Mouse (Mus musculus): ENCODE results near the gene Atrip. TPM values are rescaled to one million over a fixed set of nuclear protein-coding genes. Genes with fewer than 3 reads are reported as not detected.
A peak's percentile ranks its signal among the peaks of the same experiment; 100 is the strongest.

The Atrip gene
- polyA plus RNA-seq, 1 experiment from 2014 or later, result 21.3 TPM

- peak within 1 kb of the TSS; percentile 73 for H3K9ac ChIP-seq
- H3K27me3 ChIP-seq (replicated peaks), result no peaks in the 10 kb centered on the region
- peak within 1 kb of the TSS; percentile 67 for H3K4me3 ChIP-seq (replicated peaks)
- ATAC-seq, result peak; percentile 99
- H3K4me2 ChIP-seq (replicated peaks), result peak within 1 kb of the TSS; percentile 68
- peaks cover 11% of the 10 kb centered on the region for H3K4me1 ChIP-seq (replicated peaks)
- WGBS, result under 1% methylated on average over 37 of the region's 37 CpGs
- no peaks in the 10 kb centered on the region for H3K36me3 ChIP-seq
- no peaks in the 10 kb centered on the region for H3K9me3 ChIP-seq
- peak within 1 kb of the TSS; percentile 69 for H3K27ac ChIP-seq
Observed at GRCm38 (mm10) chr9:109082124-109082800, 8.3 kb upstream of the Atrip start, which contains the start of the genes Ccdc51 and Tma7. TSS of gene Ccdc51 (plus strand) at chr9:109082493. TSS of gene Tma7 (minus strand) at chr9:109082587.

- Histone ChIP-seq H3K36me3 (no peaks in the 10 kb centered on the region), H3K4me1 (replicated peaks) (peaks cover 11% of the 10 kb centered on the region), H3K9ac (peak overlapping the region; percentile 73), H3K9me3 (no peaks in the 10 kb centered on the region), H3K4me2 (replicated peaks) (peak overlapping the region; percentile 68), H3K27ac (peak overlapping the region; percentile 69), H3K27me3 (replicated peaks) (no peaks in the 10 kb centered on the region), H3K4me3 (replicated peaks) (peak overlapping the region; percentile 67)
- peak; percentile 26 for ATAC-seq
- 3% methylated on average over 11 of the region's 11 CpGs for WGBS
Observed at GRCm38 (mm10) chr9:109081749-109082123, 7.8 kb upstream of the Atrip start.

- Histone ChIP-seq H3K4me3 (replicated peaks) (no peak overlapping the region), H3K9me3 (no peaks in the 10 kb centered on the region), H3K9ac (no peak overlapping the region), H3K27ac (no peak overlapping the region), H3K36me3 (no peaks in the 10 kb centered on the region), H3K4me1 (replicated peaks) (peaks cover 11% of the 10 kb centered on the region), H3K27me3 (replicated peaks) (no peaks in the 10 kb centered on the region), H3K4me2 (replicated peaks) (peak overlapping the region; percentile 68)
- WGBS, result 95% methylated on average over 3 of the region's 3 CpGs
- ATAC-seq, result no peak
Observed at GRCm38 (mm10) chr9:109080516-109080915, 6.6 kb upstream of the Atrip start.

- H3K36me3 ChIP-seq, result peaks cover 52% of the 10 kb centered on the region
Observed at GRCm38 (mm10) chr9:109068095-109068735, 5.7 kb downstream of the Atrip start.

GRCm38 (mm10) chr9:109060898-109061295 is 13.0 kb downstream of the Atrip start:
- Histone ChIP-seq H3K9me3 (no peaks in the 10 kb centered on the region), H3K36me3 (peaks cover 48% of the 10 kb centered on the region), H3K27ac (no peak overlapping the region)

More at GRCm38 (mm10) chr9:109068095-109068735, 5.7 kb downstream of the Atrip start:
- Histone ChIP-seq H3K9me3 (no peaks in the 10 kb centered on the region), H3K4me1 (replicated peaks) (peaks cover 7% of the 10 kb centered on the region), H3K27me3 (replicated peaks) (no peaks in the 10 kb centered on the region), H3K4me2 (replicated peaks) (no peak overlapping the region), H3K27ac (no peak overlapping the region), H3K9ac (no peak overlapping the region), H3K4me3 (replicated peaks) (no peak overlapping the region)
- ATAC-seq, result no peak
- WGBS, result 95% methylated on average over 3 of the region's 3 CpGs

GRCm38 (mm10) chr9:109060184-109060897 is 13.6 kb downstream of the Atrip start:
- no peak overlapping the region for H3K4me2 ChIP-seq (replicated peaks)
- no peak overlapping the region for H3K4me3 ChIP-seq (replicated peaks)
- H3K27ac ChIP-seq, result 0 out of 2 replicates have a peak overlapping the region, but pooled peaks have one; percentile 94
- 88% methylated on average over 16 of the region's 16 CpGs for WGBS
- no peak for ATAC-seq
- peaks cover 43% of the 10 kb centered on the region for H3K36me3 ChIP-seq
- peaks cover 15% of the 10 kb centered on the region for H3K4me1 ChIP-seq (replicated peaks)
- no peak overlapping the region for H3K9ac ChIP-seq
- no peaks in the 10 kb centered on the region for H3K27me3 ChIP-seq (replicated peaks)
- no peaks in the 10 kb centered on the region for H3K9me3 ChIP-seq

More at GRCm38 (mm10) chr9:109060898-109061295, 13.0 kb downstream of the Atrip start:
- Histone ChIP-seq H3K9ac (no peak overlapping the region), H3K4me2 (replicated peaks) (no peak overlapping the region), H3K4me1 (replicated peaks) (peaks cover 15% of the 10 kb centered on the region), H3K27me3 (replicated peaks) (no peaks in the 10 kb centered on the region), H3K4me3 (replicated peaks) (no peak overlapping the region)
- ATAC-seq, result no peak
- WGBS, result 87% methylated on average over 5 of the region's 5 CpGs

- peak within 1 kb of the TSS; percentile 94 for H3K27ac ChIP-seq
- peak within 1 kb of the TSS; percentile 74 for H3K4me2 ChIP-seq (replicated peaks)
- peak; percentile 94 for ATAC-seq
- peak within 1 kb of the TSS; percentile 43 for H3K4me3 ChIP-seq (replicated peaks)
- 8% methylated on average over 15 of the region's 15 CpGs for WGBS
- peaks cover 32% of the 10 kb centered on the region for H3K36me3 ChIP-seq
- H3K9me3 ChIP-seq, result no peaks in the 10 kb centered on the region
- no peaks in the 10 kb centered on the region for H3K27me3 ChIP-seq (replicated peaks)
- H3K4me1 ChIP-seq (replicated peaks), result peaks cover 17% of the 10 kb centered on the region
- peak within 1 kb of the TSS; percentile 51 for H3K9ac ChIP-seq
Observed at GRCm38 (mm10) chr9:109059136-109059903, 14.6 kb downstream of the Atrip start, which contains the start of gene Trex1. TSS of gene Trex1 (minus strand) at chr9:109059734.

GRCm38 (mm10) chr9:109058006-109058765 is 15.7 kb downstream of the Atrip start:
- H3K9me3 ChIP-seq, result no peaks in the 10 kb centered on the region
- H3K4me1 ChIP-seq (replicated peaks), result peaks cover 19% of the 10 kb centered on the region
- WGBS, result 92% methylated on average over 19 of the region's 19 CpGs
- H3K9ac ChIP-seq, result peak overlapping the region; percentile 51
- no peak for ATAC-seq
- H3K27ac ChIP-seq, result peak overlapping the region; percentile 94; the same call in 1 of the 2 replicates
- H3K4me3 ChIP-seq (replicated peaks), result peak overlapping the region; percentile 43
- H3K36me3 ChIP-seq, result peaks cover 24% of the 10 kb centered on the region
- peak overlapping the region; percentile 74 for H3K4me2 ChIP-seq (replicated peaks)
- no peaks in the 10 kb centered on the region for H3K27me3 ChIP-seq (replicated peaks)

GRCm38 (mm10) chr9:109057543-109057942 is 16.4 kb downstream of the Atrip start:
- H3K27ac ChIP-seq, result no peak overlapping the region

GRCm38 (mm10) chr9:109056916-109057315 is 17.0 kb downstream of the Atrip start:
- Histone ChIP-seq H3K27me3 (replicated peaks) (no peaks in the 10 kb centered on the region), H3K36me3 (peaks cover 24% of the 10 kb centered on the region), H3K9me3 (no peaks in the 10 kb centered on the region), H3K4me1 (replicated peaks) (peaks cover 19% of the 10 kb centered on the region), H3K27ac (no peak overlapping the region), H3K9ac (no peak overlapping the region), H3K4me3 (replicated peaks) (no peak overlapping the region), H3K4me2 (replicated peaks) (no peak overlapping the region)
- no peak for ATAC-seq
- WGBS, result 85% methylated on average over 4 of the region's 4 CpGs

More at GRCm38 (mm10) chr9:109057543-109057942, 16.4 kb downstream of the Atrip start:
- no peak overlapping the region for H3K4me2 ChIP-seq (replicated peaks)
- no peak overlapping the region for H3K4me3 ChIP-seq (replicated peaks)
- H3K9me3 ChIP-seq, result no peaks in the 10 kb centered on the region
- peaks cover 24% of the 10 kb centered on the region for H3K36me3 ChIP-seq
- H3K4me1 ChIP-seq (replicated peaks), result peaks cover 19% of the 10 kb centered on the region
- whole genome bisulfite sequencing, result 95% methylated on average over 5 of the region's 5 CpGs
- H3K27me3 ChIP-seq (replicated peaks), result no peaks in the 10 kb centered on the region
- no peak overlapping the region for H3K9ac ChIP-seq
- no peak for ATAC-seq

GRCm38 (mm10) chr9:109056081-109056690 is 17.7 kb downstream of the Atrip start:
- Histone ChIP-seq H3K27me3 (replicated peaks) (no peaks in the 10 kb centered on the region), H3K36me3 (peaks cover 24% of the 10 kb centered on the region), H3K4me3 (replicated peaks) (no peak overlapping the region), H3K27ac (no peak overlapping the region), H3K9me3 (no peaks in the 10 kb centered on the region), H3K4me1 (replicated peaks) (peaks cover 19% of the 10 kb centered on the region), H3K4me2 (replicated peaks) (no peak overlapping the region), H3K9ac (no peak overlapping the region)
- ATAC-seq, result no peak
- WGBS, result 91% methylated on average over 17 of the region's 17 CpGs
